Mouse (Mus musculus) spleen, adult 2 months (tissue): Measurements from ENCODE around the gene Gm21882. TPM values are rescaled to one million over a fixed set of nuclear protein-coding genes. Genes with fewer than 3 reads are reported as not detected.
"Not testable (repeated sequence)": the region's sequence is repeated elsewhere in the genome, so short reads cannot be mapped to it uniquely, and the experiment has no call there.

Source experiments
- DNase-seq, 2 experiments: peaks; one replicate each; pipeline versions ENCODE4 v3.0.0 to v3.0.0-alpha.2; 2012 to 2021; ENCODE audit warnings: low spot score in 2 of 2, low read depth in 1 of 2
- H3K27ac ChIP-seq: fragments of 200-500 bp; 2 replicates; pipeline ENCODE4 v1.5.1; 2012; ENCODE audit warnings: low read length, inconsistent platforms; ENCODE audit not compliant: insufficient read depth
- H3K27me3 ChIP-seq: fragments of 200-500 bp; 2 replicates; pipeline ENCODE4 v1.6.1; 2012; ENCODE audit warnings: mild to moderate bottlenecking, moderate library complexity, low read length, inconsistent platforms; ENCODE audit not compliant: control insufficient read depth, insufficient read depth
- H3K36me3 ChIP-seq: fragments of 200-500 bp; 2 replicates; pipeline ENCODE4 v1.6.1; 2012; ENCODE audit warnings: mild to moderate bottlenecking, low read length, inconsistent platforms; ENCODE audit not compliant: control insufficient read depth, insufficient read depth
- H3K4me1 ChIP-seq: fragments of 200-500 bp; 2 replicates; pipeline ENCODE4 v1.6.1; 2011; ENCODE audit warnings: inconsistent platforms; ENCODE audit not compliant: control insufficient read depth, insufficient read depth, insufficient read length
- H3K4me3 ChIP-seq: fragments of 200-500 bp; 2 replicates; pipeline ENCODE4 v1.5.1; 2011; ENCODE audit warnings: mild to moderate bottlenecking, inconsistent platforms; ENCODE audit not compliant: insufficient read depth, insufficient read length; ENCODE audit errors: extremely low read depth
- WGBS: fragments of 180-500 bp; shearing (Covaris S2); methylation state at CpG from one replicate; pipeline ENCODE4 v1.1.7; 2018; 5-methylcytosine and 5-hydroxymethylcytosine counted together
- polyA plus RNA-seq: library from polyadenylated mRNA; depleted of rRNA; stranded (reverse); fragments of >200 nt; gene quantifications from 2 replicates; pipeline ENCODE4 v1.2.3, GENCODE M21; 2012; rRNA removed

The Gm21882 gene
- not detected in 2 replicates for polyA plus RNA-seq

DNA sequence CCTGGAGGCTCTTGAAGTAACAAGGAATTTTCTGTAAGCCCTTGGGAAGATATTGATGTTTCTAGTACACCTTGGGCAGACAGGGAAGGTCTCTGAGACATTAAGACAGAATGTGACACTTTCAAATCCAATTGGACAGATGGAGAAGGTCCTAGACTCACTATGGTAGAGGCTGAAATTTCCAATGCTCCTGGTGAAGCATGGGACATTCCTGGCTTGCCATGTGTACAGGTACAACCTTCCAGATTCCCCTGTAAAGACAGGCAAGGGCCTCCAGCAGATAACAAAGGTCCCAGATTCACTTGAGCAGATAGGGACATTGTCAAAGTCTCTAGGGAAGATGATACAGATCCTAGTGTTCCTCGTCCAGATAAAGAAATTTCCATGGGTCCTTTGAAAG is at the start of gene Gm21882:
TSS of gene Gm21882 (minus strand) at position 101 of the 400 bp plus-strand sequence.
- H3K27ac ChIP-seq, DNase-seq, H3K4me1 ChIP-seq, H3K4me3 ChIP-seq, H3K27me3 ChIP-seq, H3K36me3 ChIP-seq: not testable (repeated sequence)
- WGBS = 71% methylated on average over 1 of the region's 1 CpGs

Other genes starting within 250 kb of the Gm21882 start
- not detected in 2 replicates for gene Gm21865, start 64.6 kb downstream of the Gm21882 start, polyA plus RNA-seq